Mouse (Mus musculus) C2C12 (cell line): ENCODE data around the gene Sarm1.

Experiments
- CTCF ChIP-seq: IDR thresholded peaks from one replicate; pipeline ENCODE4 v1.5.1; 2011; ENCODE audit not compliant: control insufficient read depth, insufficient read depth, insufficient read length
- FOSL1 ChIP-seq: IDR thresholded peaks from one replicate; pipeline ENCODE4 v1.8.0; 2011; ENCODE audit warnings: mild to moderate bottlenecking, low read length; ENCODE audit not compliant: poor library complexity, insufficient read depth, severe bottlenecking

DNA sequence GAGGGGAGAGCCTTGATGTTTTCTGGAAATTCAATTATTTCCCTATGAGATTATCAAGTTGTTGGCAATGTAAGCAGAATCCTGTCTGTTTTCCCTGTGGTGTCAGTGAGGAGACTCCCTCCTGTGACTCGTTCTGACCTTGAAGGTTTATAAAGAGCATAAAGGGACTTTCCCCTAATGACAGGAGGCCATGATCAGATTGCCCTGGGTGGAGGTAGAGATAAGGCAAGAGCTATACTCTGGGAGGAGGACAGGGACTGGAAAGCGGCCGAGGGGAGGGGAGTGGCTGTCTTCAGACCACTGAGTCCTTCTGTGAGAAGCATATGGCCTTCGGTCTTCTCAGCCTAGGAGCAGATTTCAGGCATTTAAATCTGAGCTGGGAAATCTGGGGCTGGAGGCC is 63.5 kb downstream of the Sarm1 start:
- TF ChIP-seq FOSL1 = no peak
- TF ChIP-seq CTCF = no peak
